Mouse (Mus musculus) E14TG2a.4 (cell line): ENCODE data around the gene Ppia.

Experiments used
- CTCF ChIP-seq: conservative IDR thresholded peaks from 2 replicates; pipeline ENCODE4 v1.5.1; 2014; ENCODE audit warnings: low read length
- NANOG ChIP-seq: IDR thresholded peaks from 2 replicates; pipeline ENCODE4 v1.6.1; 2014; ENCODE audit warnings: borderline replicate concordance, low read length, mixed read lengths

GRCm38 (mm10) chr11:6410050-6410602 is 5.1 kb upstream of the Ppia start:
- TF ChIP-seq CTCF = no peak
- no peak for TF ChIP-seq NANOG
